Mouse (Mus musculus) lung, postnatal 0 days (tissue): ENCODE results near the gene Mapk13. TPM values are rescaled to one million over a fixed set of nuclear protein-coding genes. Genes with fewer than 3 reads are reported as not detected.

Source experiments
- ATAC-seq: fragments of 200-750 bp; cut with Nextera tagmentation; 2 replicates; pipeline ENCODE4 v1.8.0; 2017; ENCODE audit warnings: moderate library complexity
- DNase-seq: peaks from one replicate; pipeline ENCODE4 v3.0.0-alpha.2; 2016; ENCODE audit warnings: low spot score
- H3K27ac ChIP-seq: fragments of 300-500 bp; sonication (generic); 2 replicates; pipeline ENCODE4 v1.5.1; 2014; ENCODE audit warnings: antibody characterized with exemption, mild to moderate bottlenecking, low read length, mixed read lengths
- H3K27me3 ChIP-seq: fragments of 300-500 bp; sonication (generic); replicated peaks from 2 replicates; pipeline ENCODE4 v1.6.1; 2014; ENCODE audit warnings: low read length, mixed read lengths; ENCODE audit not compliant: insufficient read depth
- H3K36me3 ChIP-seq: fragments of 300-500 bp; sonication (generic); 2 replicates; pipeline ENCODE4 v1.6.1; 2014; ENCODE audit warnings: low read length, mixed read lengths; ENCODE audit not compliant: insufficient read depth
- H3K4me1 ChIP-seq: fragments of 300-500 bp; sonication (generic); 2 replicates; pipeline ENCODE4 v1.6.1; 2014; ENCODE audit warnings: antibody characterized with exemption, low read depth, low read length, mixed read lengths; ENCODE audit not compliant: insufficient read depth
- H3K4me2 ChIP-seq: fragments of 300-500 bp; sonication (generic); replicated peaks from 2 replicates; pipeline ENCODE4 v1.6.1; 2014; ENCODE audit warnings: low read depth, mild to moderate bottlenecking, low read length, moderate library complexity, mixed read lengths
- H3K4me3 ChIP-seq: fragments of 300-500 bp; sonication (generic); 2 replicates; pipeline ENCODE4 v1.5.1; 2014; ENCODE audit warnings: low read depth, low read length
- H3K9ac ChIP-seq: fragments of 300-500 bp; sonication (generic); replicated peaks from 2 replicates; pipeline ENCODE4 v1.6.1; 2014; ENCODE audit warnings: low read depth, mild to moderate bottlenecking
- H3K9me3 ChIP-seq: fragments of 300-500 bp; sonication (generic); 2 replicates; pipeline ENCODE4 v1.6.1; 2016; ENCODE audit warnings: low read length, mixed read lengths
- CTCF ChIP-seq: IDR thresholded peaks from 2 replicates; pipeline ENCODE4 v1.5.1; 2016; ENCODE audit warnings: antibody characterized with exemption, mild to moderate bottlenecking
- EP300 ChIP-seq: IDR thresholded peaks from 2 replicates; pipeline ENCODE4 v1.6.1; 2016; ENCODE audit warnings: antibody characterized with exemption, mild to moderate bottlenecking, control low read depth
- WGBS: fragments of 180-500 bp; shearing (Covaris S2); extraction: QIAGEN DNeasy Blood & Tissue Kit; methylation state at CpG from one replicate; pipeline ENCODE4 v1.1.7; 2014; 5-methylcytosine and 5-hydroxymethylcytosine counted together
- polyA plus RNA-seq: library from polyadenylated mRNA; unstranded; fragments of >200 nt; fragmentation: Nextera tagmentation; extraction: Ambion mirVana; gene quantifications from 2 replicates; pipeline ENCODE4 v1.2.1, GENCODE M21; 2015

Gene Mapk13
- polyA plus RNA-seq, 1 experiment from 2014 or later: 46.7 TPM

GRCm38 (mm10) chr17:28799291-28800160 is 30.4 kb downstream of the Mapk13 start:
- Histone ChIP-seq H3K36me3 (no peaks in the 10 kb centered on the region), H3K27ac (peak overlapping the region; percentile 99; the same call in 1 of the 2 replicates), H3K27me3 (no peaks in the 10 kb centered on the region), H3K4me1 (0 out of 2 replicates have a peak, but pooled peaks cover 13% of the 10 kb centered on the region), H3K4me3 (peak overlapping the region; percentile 12; the same call in 1 of the 2 replicates), H3K4me2 (peak overlapping the region; percentile 97), H3K9ac (no peak overlapping the region), H3K9me3 (no peaks in the 10 kb centered on the region)
- TF ChIP-seq EP300: no peak
- ATAC-seq: no peak
- 5% methylated on average over 14 of the region's 14 CpGs for WGBS
- DNase-seq: peak; percentile 62

- no peaks in the 10 kb centered on the region for H3K27me3 ChIP-seq
- H3K9ac ChIP-seq: peak overlapping the region; percentile 98
- peak overlapping the region; percentile 99 for H3K27ac ChIP-seq
- WGBS: under 1% methylated on average over 15 of the region's 15 CpGs
- H3K36me3 ChIP-seq: no peaks in the 10 kb centered on the region
- peak overlapping the region; percentile 96 for H3K4me3 ChIP-seq
- TF ChIP-seq EP300: 0 out of 2 replicates have a peak, but pooled peaks have one; percentile 25
- TF ChIP-seq CTCF: no peak
- DNase-seq (peak; percentile 42), ATAC-seq (peak; percentile 0; the same call in 1 of the 2 replicates)
- H3K9me3 ChIP-seq: no peaks in the 10 kb centered on the region
- H3K4me1 ChIP-seq: 0 out of 2 replicates have a peak, but pooled peaks cover 13% of the 10 kb centered on the region
- H3K4me2 ChIP-seq: peak overlapping the region; percentile 97
Observed at GRCm38 (mm10) chr17:28800281-28800670, 31.2 kb downstream of the Mapk13 start.

- peak; percentile 84 for DNase-seq
- 6% methylated on average over 44 of the region's 99 CpGs for WGBS
- H3K27me3 ChIP-seq: no peaks in the 10 kb centered on the region
- H3K27ac ChIP-seq: peak within 1 kb of the TSS; percentile 99
- no peaks in the 10 kb centered on the region for H3K36me3 ChIP-seq
- peak; percentile 83 for ATAC-seq
- TF ChIP-seq EP300 (no peak), CTCF (peak; percentile 69)
- peak within 1 kb of the TSS; percentile 98 for H3K9ac ChIP-seq
- H3K4me2 ChIP-seq: peak within 1 kb of the TSS; percentile 97
- H3K4me3 ChIP-seq: peak within 1 kb of the TSS; percentile 96
- no peaks in the 10 kb centered on the region for H3K9me3 ChIP-seq
- H3K4me1 ChIP-seq: 0 out of 2 replicates have a peak, but pooled peaks cover 13% of the 10 kb centered on the region
Observed at GRCm38 (mm10) chr17:28800671-28801412, 31.7 kb downstream of the Mapk13 start, which contains the start of gene Brpf3. Gene Brpf3 (plus strand): TSS chr17:28801090.

GRCm38 (mm10) chr17:28801474-28802005 is 32.4 kb downstream of the Mapk13 start:
- H3K36me3 ChIP-seq: peaks cover 6% of the 10 kb centered on the region; the same call in 1 of the 2 replicates
- no peaks in the 10 kb centered on the region for H3K9me3 ChIP-seq
- DNase-seq (peak; percentile 99), ATAC-seq (peak; percentile 99)
- peak overlapping the region; percentile 99 for H3K27ac ChIP-seq
- peak overlapping the region; percentile 98 for H3K9ac ChIP-seq
- H3K4me1 ChIP-seq: 0 out of 2 replicates have a peak, but pooled peaks cover 13% of the 10 kb centered on the region
- H3K4me3 ChIP-seq: peak overlapping the region; percentile 96
- TF ChIP-seq CTCF (no peak), EP300 (no peak)
- H3K27me3 ChIP-seq: no peaks in the 10 kb centered on the region
- H3K4me2 ChIP-seq: peak overlapping the region; percentile 97
- 2% methylated on average over 14 of the region's 42 CpGs for WGBS

- DNase-seq (peak; percentile 34), ATAC-seq (no peak)
Observed at GRCm38 (mm10) chr17:28802006-28802481, 32.9 kb downstream of the Mapk13 start.

More at GRCm38 (mm10) chr17:28802006-28802481, 32.9 kb downstream of the Mapk13 start:
- Histone ChIP-seq H3K4me2 (peak overlapping the region; percentile 86), H3K4me1 (0 out of 2 replicates have a peak, but pooled peaks cover 13% of the 10 kb centered on the region), H3K9ac (peak overlapping the region; percentile 98), H3K27me3 (no peaks in the 10 kb centered on the region), H3K4me3 (peak overlapping the region; percentile 96), H3K27ac (no peak overlapping the region), H3K9me3 (no peaks in the 10 kb centered on the region), H3K36me3 (peaks cover 11% of the 10 kb centered on the region)
- under 1% methylated on average over 18 of the region's 18 CpGs for WGBS
- TF ChIP-seq EP300 (no peak), CTCF (no peak)
